Comparison of ENCODE assay signal across 35 mouse cellular contexts in the genomic region with DNA sequence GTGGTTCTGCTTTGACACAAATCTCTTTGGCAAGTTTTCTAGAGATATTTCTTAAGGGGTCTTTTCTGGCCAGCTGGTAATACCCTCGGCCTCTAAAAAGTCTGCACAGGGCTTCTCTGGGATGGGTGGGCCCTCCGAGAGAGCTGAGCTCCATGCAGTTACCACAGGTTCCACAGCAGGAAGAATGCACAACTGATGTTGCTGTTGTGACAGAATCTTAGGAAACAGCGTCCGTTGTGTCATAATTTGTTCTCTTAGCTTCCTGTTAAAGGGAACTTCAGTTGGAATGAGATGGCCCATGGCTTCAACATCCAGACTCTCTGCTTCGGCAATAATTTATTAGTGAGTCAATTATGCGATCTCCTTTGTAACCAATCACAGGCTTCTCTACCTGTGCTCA. TPM values are rescaled to one million over a fixed set of nuclear protein-coding genes. Genes with fewer than 3 reads are reported as not detected.
DNase-seq lines count a peak whose midpoint lies in the region; ATAC-seq lines count a peak whose summit lies in the region.
"Had no signal": no experiment of that assay in that cellular context is flagged by ENCODE, and none has a peak within 500 bp of the region (broad histone marks: within the 10 kb centered on the region; RNA-seq: fewer than 3 reads in every experiment).

No protein-coding gene starts in this region.

- no peak overlapping the region for H3K4me3 ChIP-seq in heart, embryonic 12.5 days
- H3K4me3 ChIP-seq: embryonic facial prominence, embryonic 12.5 days; embryonic facial prominence, embryonic 15.5 days; gastrocnemius, adult 2 months; heart, adult 2 months; heart, embryonic 10.5 days; hindbrain, embryonic 12.5 days; intestine, embryonic 15.5 days had no signal

- no peak for ATAC-seq in heart, embryonic 12.5 days (ENCODE audit: insufficient number of reproducible peaks, low FRiP score)
- ATAC-seq in granulocyte monocyte progenitor cell, adult 5-6 weeks (replicated peaks; ENCODE audit: poor library complexity, severe bottlenecking): peak; percentile 71
- no peak for ATAC-seq in megakaryocyte-erythroid progenitor cell, adult 5-6 weeks (replicated peaks; ENCODE audit: low FRiP score, low TSS enrichment, poor library complexity, severe bottlenecking)
- ATAC-seq: activated CD4-positive, CD25-positive, alpha-beta regulatory T cell, adult 4 months; forebrain, embryonic 14.5 days; forebrain, postnatal 0 days; hindbrain, embryonic 16.5 days; intestine, embryonic 15.5 days had no signal

- no peaks in the 10 kb centered on the region for H3K27me3 ChIP-seq in heart, embryonic 12.5 days (replicated peaks)
- H3K27me3 ChIP-seq: CH12.LX; embryonic facial prominence, embryonic 12.5 days; embryonic facial prominence, embryonic 15.5 days; hindbrain, embryonic 12.5 days; intestine, embryonic 15.5 days had no signal

- DNase-seq in heart, adult 11 months: peak; percentile 55
- DNase-seq in 416B (ENCODE audit: low read depth): peak; percentile 64
- no peak for DNase-seq in left cerebral cortex, adult 8-10 months (ENCODE audit: low spot score in 2 of 2)
- DNase-seq: adrenal gland, adult 8-10 months; adrenal gland, postnatal 25 days; B cell, adult 2 months; cerebellum, adult 11 months; cerebellum, adult 2 months; cerebellum, adult 9-11 months; cerebellum, postnatal 25 days; forebrain, postnatal 0 days; gastrocnemius, adult 2 months; gastrocnemius, postnatal 14 days; heart, adult 2 months had no signal

- H3K4me2 ChIP-seq in heart, embryonic 12.5 days: no peak overlapping the region
- H3K4me2 ChIP-seq: embryonic facial prominence, embryonic 12.5 days; embryonic facial prominence, embryonic 15.5 days; hindbrain, embryonic 12.5 days; intestine, embryonic 15.5 days had no signal

- WGBS in heart, embryonic 12.5 days: 85% methylated on average over 6 of the region's 6 CpGs

- H3K9me3 ChIP-seq in heart, embryonic 12.5 days (replicated peaks): no peaks in the 10 kb centered on the region
- H3K9me3 ChIP-seq: embryonic facial prominence, embryonic 12.5 days; embryonic facial prominence, embryonic 15.5 days; heart, embryonic 10.5 days; hindbrain, embryonic 12.5 days; intestine, embryonic 15.5 days had no signal

- H3K36me3 ChIP-seq in heart, embryonic 12.5 days: no peaks in the 10 kb centered on the region
- H3K36me3 ChIP-seq: embryonic facial prominence, embryonic 12.5 days; embryonic facial prominence, embryonic 15.5 days; heart, embryonic 10.5 days; hindbrain, embryonic 12.5 days; intestine, embryonic 15.5 days had no signal

- H3K27ac ChIP-seq in heart, embryonic 12.5 days (ENCODE audit: poor library complexity, severe bottlenecking): no peak overlapping the region
- H3K27ac ChIP-seq: embryonic facial prominence, embryonic 12.5 days; embryonic facial prominence, embryonic 15.5 days; gastrocnemius, adult 2 months; heart, adult 2 months; heart, embryonic 10.5 days; hindbrain, embryonic 12.5 days; intestine, embryonic 15.5 days had no signal

- peaks cover 5% of the 10 kb centered on the region for H3K4me1 ChIP-seq in heart, embryonic 12.5 days (replicated peaks)

- H3K9ac ChIP-seq in heart, embryonic 12.5 days: no peak overlapping the region
- H3K9ac ChIP-seq: embryonic facial prominence, embryonic 12.5 days; embryonic facial prominence, embryonic 15.5 days; forebrain, postnatal 0 days; hindbrain, embryonic 12.5 days; intestine, embryonic 15.5 days had no signal

RNA-seq across cellular contexts. Expression of a gene that starts 4.9 kb away (rescaled TPM):
- 146 and 147 TPM in 2 replicates for polyA plus RNA-seq in heart, embryonic 12.5 days (2016; fragmentation: Nextera tagmentation; extraction: Ambion mirVana)
- 211 and 220 TPM in 2 replicates for total RNA-seq in granulocyte monocyte progenitor cell, adult 5-6 weeks (2014; fragmentation: Nextera tagmentation)
- 230 and 232 TPM in 2 replicates for total RNA-seq in granulocyte monocyte progenitor cell, adult 5-6 weeks (2017)
- 48.1 and 49.3 TPM in 2 replicates for total RNA-seq in megakaryocyte-erythroid progenitor cell, adult 5-6 weeks (2014; fragmentation: Nextera tagmentation)
- 51.3 and 68.1 TPM in 2 replicates for total RNA-seq in megakaryocyte-erythroid progenitor cell, adult 5-6 weeks (2017)
- 100 to 1,000 TPM in 1 of 4 experiments, 10 to 100 TPM in 3; 93.6 to 102 (median 95.5) TPM for total RNA-seq in left cerebral cortex, adult 8-10 months (2022)

RNA-seq across cellular contexts. Expression of a gene that starts 12.9 kb away (rescaled TPM):
- not detected in 2 replicates for polyA plus RNA-seq in heart, embryonic 12.5 days (2016; fragmentation: Nextera tagmentation; extraction: Ambion mirVana)
- not detected in 2 replicates for total RNA-seq in granulocyte monocyte progenitor cell, adult 5-6 weeks (2014; fragmentation: Nextera tagmentation)
- total RNA-seq in granulocyte monocyte progenitor cell, adult 5-6 weeks (2017): not detected in 2 replicates
- not detected in 2 replicates for total RNA-seq in megakaryocyte-erythroid progenitor cell, adult 5-6 weeks (2014; fragmentation: Nextera tagmentation)
- not detected in 2 replicates for total RNA-seq in megakaryocyte-erythroid progenitor cell, adult 5-6 weeks (2017)
- not detected for total RNA-seq in left cerebral cortex, adult 8-10 months (2022)
- total RNA-seq: adrenal gland, adult 8-10 months; adrenal gland, postnatal 25 days; CH12.LX; common myeloid progenitor, adult 5-6 weeks; ES-E14; forebrain, postnatal 0 days; gastrocnemius, adult 2 months; gastrocnemius, postnatal 14 days; gastrocnemius, postnatal 4 days; heart, adult 2 months; heart, postnatal 25 days; hematopoietic stem cell, adult 5-6 weeks had no signal
- polyA plus RNA-seq: cerebellum, adult 2 months; embryonic facial prominence, embryonic 12.5 days; embryonic facial prominence, embryonic 15.5 days; forebrain, embryonic 11.5 days; forebrain, embryonic 14.5 days; forebrain, postnatal 0 days; frontal cortex, adult 2 months; heart, adult 2 months; heart, embryonic 10.5 days; heart, embryonic 14.5 days; heart, postnatal 0 days; hindbrain, embryonic 12.5 days; hindbrain, embryonic 16.5 days; intestine, embryonic 15.5 days had no signal

RNA-seq across cellular contexts. Expression of a gene that starts 46.9 kb away (rescaled TPM):
- polyA plus RNA-seq in heart, embryonic 12.5 days (2016; fragmentation: Nextera tagmentation; extraction: Ambion mirVana): 279 and 286 TPM in 2 replicates
- 177 and 202 TPM in 2 replicates for total RNA-seq in granulocyte monocyte progenitor cell, adult 5-6 weeks (2014; fragmentation: Nextera tagmentation)
- 156 and 165 TPM in 2 replicates for total RNA-seq in granulocyte monocyte progenitor cell, adult 5-6 weeks (2017)
- 216 and 235 TPM in 2 replicates for total RNA-seq in megakaryocyte-erythroid progenitor cell, adult 5-6 weeks (2014; fragmentation: Nextera tagmentation)
- total RNA-seq in megakaryocyte-erythroid progenitor cell, adult 5-6 weeks (2017): 189 and 199 TPM in 2 replicates
- 10 to 100 TPM; 56.9 to 83.5 (median 63.1) TPM for total RNA-seq in left cerebral cortex, adult 8-10 months (2022)

RNA-seq across cellular contexts. Expression of a gene that starts 47.0 kb away (rescaled TPM):
- 35.5 and 37.9 TPM in 2 replicates for polyA plus RNA-seq in heart, embryonic 12.5 days (2016; fragmentation: Nextera tagmentation; extraction: Ambion mirVana)
- 27.6 and 29.2 TPM in 2 replicates for total RNA-seq in granulocyte monocyte progenitor cell, adult 5-6 weeks (2014; fragmentation: Nextera tagmentation)
- 117 and 145 TPM in 2 replicates for total RNA-seq in granulocyte monocyte progenitor cell, adult 5-6 weeks (2017)
- 31.5 and 33.9 TPM in 2 replicates for total RNA-seq in megakaryocyte-erythroid progenitor cell, adult 5-6 weeks (2014; fragmentation: Nextera tagmentation)
- 102 and 122 TPM in 2 replicates for total RNA-seq in megakaryocyte-erythroid progenitor cell, adult 5-6 weeks (2017)
- 10 to 100 TPM; 37.3 to 42.6 (median 38.8) TPM for total RNA-seq in left cerebral cortex, adult 8-10 months (2022)

Comparison
In these comparisons a context has a peak if more than half of its experiments do, and no peak if none do; other contexts are left out.
1. DNase-seq: peak in heart, adult 11 months (single experiment) and 416B (single experiment); none in left cerebral cortex, adult 8-10 months (0 of 2).